Mouse (Mus musculus) stomach, embryonic 16.5 days (tissue): ENCODE measurements at regions not wholly inside any gene's neighbourhood (a gene's known extent, or its start where the extent isn't known, plus 50 kb on each side); places are given as distances from the start of the nearest gene placed in this dataset.
A peak's percentile ranks its signal among the peaks of the same experiment; 100 is the strongest.
"Not testable (repeated sequence)": the region's sequence is repeated elsewhere in the genome, so short reads cannot be mapped to it uniquely, and the experiment has no call there.

Experiments used
- ATAC-seq: fragments of 200-750 bp; cut with Nextera tagmentation; 2 replicates; pipeline ENCODE4 v1.8.0; 2017; ENCODE audit warnings: moderate number of reproducible peaks, moderate TSS enrichment; ENCODE audit not compliant: insufficient read depth, low FRiP score
- H3K27ac ChIP-seq: fragments of 300-500 bp; sonication (generic); 2 replicates; pipeline ENCODE4 v1.5.1; 2014; ENCODE audit warnings: low read length
- H3K27me3 ChIP-seq: fragments of 300-500 bp; sonication (generic); 2 replicates; pipeline ENCODE4 v1.6.1; 2014; ENCODE audit warnings: low read length, control low read depth, mixed read lengths; ENCODE audit not compliant: control insufficient read depth, insufficient read depth
- H3K36me3 ChIP-seq: fragments of 300-500 bp; sonication (generic); 2 replicates; pipeline ENCODE4 v1.6.1; 2014; ENCODE audit warnings: low read length; ENCODE audit not compliant: control insufficient read depth, insufficient read depth
- H3K4me1 ChIP-seq: fragments of 300-500 bp; sonication (generic); 2 replicates; pipeline ENCODE4 v1.6.1; 2014; ENCODE audit warnings: low read length, control low read depth, mixed read lengths; ENCODE audit not compliant: control insufficient read depth, insufficient read depth
- H3K4me2 ChIP-seq: fragments of 300-500 bp; sonication (generic); 2 replicates; pipeline ENCODE4 v1.6.1; 2014; ENCODE audit warnings: low read depth, low read length, mixed read lengths
- H3K4me3 ChIP-seq: fragments of 300-500 bp; sonication (generic); replicated peaks from 2 replicates; pipeline ENCODE4 v1.5.1; 2014; ENCODE audit warnings: mild to moderate bottlenecking, low read length
- H3K9ac ChIP-seq: fragments of 300-500 bp; sonication (generic); 2 replicates; pipeline ENCODE4 v1.6.1; 2014; ENCODE audit warnings: low read length
- H3K9me3 ChIP-seq: fragments of 300-500 bp; sonication (generic); replicated peaks from 2 replicates; pipeline ENCODE4 v1.6.1; 2016; ENCODE audit warnings: low read length, control low read depth; ENCODE audit not compliant: control insufficient read depth
- WGBS: fragments of 180-500 bp; shearing (Covaris S2); extraction: QIAGEN DNeasy Blood & Tissue Kit; methylation state at CpG from one replicate; pipeline ENCODE4 v1.1.7; 2014; 5-methylcytosine and 5-hydroxymethylcytosine counted together

GRCm38 (mm10) chr14:14478159-14478558, 77.1 kb downstream of the Olfr721-ps1 start:
- H3K27me3 ChIP-seq, H3K4me3 ChIP-seq, H3K9ac ChIP-seq, H3K27ac ChIP-seq, H3K4me1 ChIP-seq, H3K36me3 ChIP-seq, ATAC-seq, H3K4me2 ChIP-seq, H3K9me3 ChIP-seq: not testable (repeated sequence)
- WGBS: 34% methylated on average over 2 of the region's 2 CpGs

GRCm38 (mm10) chr14:14481840-14482239, 80.7 kb downstream of the Olfr721-ps1 start:
- no peak overlapping the region for H3K4me3 ChIP-seq
- no peaks in the 10 kb centered on the region for H3K4me1 ChIP-seq
- WGBS: 66% methylated on average over 1 of the region's 1 CpGs
- H3K4me2 ChIP-seq: no peak overlapping the region
- H3K9me3 ChIP-seq: no peaks in the 10 kb centered on the region
- ATAC-seq: no peak
- no peak overlapping the region for H3K27ac ChIP-seq
- H3K36me3 ChIP-seq: no peaks in the 10 kb centered on the region
- no peak overlapping the region for H3K9ac ChIP-seq
- H3K27me3 ChIP-seq: no peaks in the 10 kb centered on the region

- Histone ChIP-seq H3K9me3 (no peaks in the 10 kb centered on the region), H3K36me3 (no peaks in the 10 kb centered on the region), H3K4me2 (no peak overlapping the region), H3K4me1 (no peaks in the 10 kb centered on the region), H3K4me3 (no peak overlapping the region), H3K9ac (no peak overlapping the region), H3K27ac (no peak overlapping the region), H3K27me3 (no peaks in the 10 kb centered on the region)
- WGBS: 95% methylated on average over 1 of the region's 1 CpGs
- no peak for ATAC-seq
Observed at GRCm38 (mm10) chr14:14486356-14486755, 85.3 kb downstream of the Olfr721-ps1 start.

- H3K27me3 ChIP-seq: no peaks in the 10 kb centered on the region
- H3K4me3 ChIP-seq: no peak overlapping the region
- H3K36me3 ChIP-seq: no peaks in the 10 kb centered on the region
- no peak overlapping the region for H3K27ac ChIP-seq
- H3K4me1 ChIP-seq: no peaks in the 10 kb centered on the region
- H3K9me3 ChIP-seq: no peaks in the 10 kb centered on the region
- no peak for ATAC-seq
- no peak overlapping the region for H3K4me2 ChIP-seq
- H3K9ac ChIP-seq: no peak overlapping the region
Observed at GRCm38 (mm10) chr14:14490501-14490900, 89.4 kb downstream of the Olfr721-ps1 start.

- no peak overlapping the region for H3K4me2 ChIP-seq
- H3K27ac ChIP-seq: no peak overlapping the region
- H3K4me3 ChIP-seq: no peak overlapping the region
- no peaks in the 10 kb centered on the region for H3K9me3 ChIP-seq
- H3K27me3 ChIP-seq: no peaks in the 10 kb centered on the region
- ATAC-seq: no peak
- no peaks in the 10 kb centered on the region for H3K36me3 ChIP-seq
- no peaks in the 10 kb centered on the region for H3K4me1 ChIP-seq
- no peak overlapping the region for H3K9ac ChIP-seq
Observed at GRCm38 (mm10) chr14:14492041-14492440, 90.9 kb downstream of the Olfr721-ps1 start.

- Histone ChIP-seq H3K4me2 (no peak overlapping the region), H3K9ac (no peak overlapping the region), H3K9me3 (no peaks in the 10 kb centered on the region), H3K4me1 (no peaks in the 10 kb centered on the region), H3K27ac (no peak overlapping the region), H3K4me3 (no peak overlapping the region), H3K36me3 (no peaks in the 10 kb centered on the region), H3K27me3 (no peaks in the 10 kb centered on the region)
- 78% methylated on average over 4 of the region's 4 CpGs for WGBS
- ATAC-seq: peak; percentile 66; the same call in 1 of the 2 replicates
Observed at GRCm38 (mm10) chr14:14511927-14512326, 110.8 kb downstream of the Olfr721-ps1 start.

GRCm38 (mm10) chr14:14513056-14513455, 112.0 kb downstream of the Olfr721-ps1 start:
- no peaks in the 10 kb centered on the region for H3K9me3 ChIP-seq
- no peaks in the 10 kb centered on the region for H3K4me1 ChIP-seq
- no peak for ATAC-seq
- WGBS: 80% methylated on average over 2 of the region's 2 CpGs
- H3K36me3 ChIP-seq: no peaks in the 10 kb centered on the region
- H3K27ac ChIP-seq: no peak overlapping the region
- H3K9ac ChIP-seq: no peak overlapping the region
- H3K27me3 ChIP-seq: no peaks in the 10 kb centered on the region
- H3K4me3 ChIP-seq: no peak overlapping the region
- no peak overlapping the region for H3K4me2 ChIP-seq

- no peaks in the 10 kb centered on the region for H3K9me3 ChIP-seq
- H3K27me3 ChIP-seq: no peaks in the 10 kb centered on the region
- no peak overlapping the region for H3K4me3 ChIP-seq
- H3K27ac ChIP-seq: no peak overlapping the region
- H3K36me3 ChIP-seq: no peaks in the 10 kb centered on the region
- 62% methylated on average over 3 of the region's 3 CpGs for WGBS
- no peak overlapping the region for H3K4me2 ChIP-seq
- no peak for ATAC-seq
- H3K4me1 ChIP-seq: no peaks in the 10 kb centered on the region
- no peak overlapping the region for H3K9ac ChIP-seq
Observed at GRCm38 (mm10) chr14:14513498-14513897, 112.4 kb downstream of the Olfr721-ps1 start.

GRCm38 (mm10) chr14:14514440-14515172, 113.5 kb downstream of the Olfr721-ps1 start:
- Histone ChIP-seq H3K27ac (no peak overlapping the region), H3K36me3 (no peaks in the 10 kb centered on the region), H3K9me3 (no peaks in the 10 kb centered on the region), H3K4me3 (no peak overlapping the region), H3K4me1 (no peaks in the 10 kb centered on the region), H3K27me3 (no peaks in the 10 kb centered on the region), H3K4me2 (no peak overlapping the region), H3K9ac (no peak overlapping the region)
- 81% methylated on average over 1 of the region's 1 CpGs for WGBS
- no peak for ATAC-seq
